Mouse (Mus musculus): ENCODE results near the gene Ccdc173. TPM values are rescaled to one million over a fixed set of nuclear protein-coding genes. Genes with fewer than 3 reads are reported as not detected.

Ccdc173 gene
- polyA plus RNA-seq, 1 experiment from 2014 or later = 2.5 TPM

DNA sequence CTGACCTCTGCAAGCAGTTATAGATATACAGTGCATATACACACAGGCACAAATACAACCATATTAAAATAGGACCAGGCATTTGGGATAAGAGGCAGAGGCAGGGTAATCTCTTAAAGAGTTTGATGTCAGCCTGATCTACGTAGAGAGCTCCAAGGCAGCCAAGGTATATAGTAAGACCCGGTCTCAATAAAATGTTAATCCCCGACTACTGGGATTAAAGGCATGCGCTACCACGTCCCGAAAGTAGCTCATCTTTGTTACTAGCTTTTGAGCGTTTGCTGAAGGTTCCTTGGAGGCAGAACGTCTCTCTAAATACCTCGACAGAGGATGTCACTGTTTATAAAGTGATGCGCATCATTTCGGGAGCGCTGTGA is 67.1 kb downstream of the Ccdc173 start, which contains the start of gene Ppig:
Gene Ppig, plus strand, starts transcription at position 273 of the 377 bp plus-strand sequence.
- no peak for ATAC-seq (ENCODE audit: insufficient number of reproducible peaks, insufficient read depth, low FRiP score, low read depth)
- Histone ChIP-seq H3K9ac (replicated peaks; ENCODE audit: low read depth, low read length) (peak within 1 kb of the TSS; percentile 87), H3K4me1 (ENCODE audit: control insufficient read depth, insufficient read depth, low read length) (peaks cover 7% of the 10 kb centered on the region; the same call in 1 of the 2 replicates), H3K4me2 (replicated peaks; ENCODE audit: low read depth, low read length) (peak within 1 kb of the TSS; percentile 64), H3K9me3 (ENCODE audit: control insufficient read depth, low read depth, low read length) (no peaks in the 10 kb centered on the region), H3K27me3 (ENCODE audit: control insufficient read depth, insufficient read depth, low read length) (no peaks in the 10 kb centered on the region), H3K27ac (ENCODE audit: low read length) (peak within 1 kb of the TSS; percentile 79), H3K36me3 (ENCODE audit: control insufficient read depth, insufficient read depth, low read length) (no peaks in the 10 kb centered on the region; the same call in 1 of the 2 replicates), H3K4me3 (ENCODE audit: low read depth, low read length) (peak within 1 kb of the TSS; percentile 91)
- WGBS = 4% methylated on average over 12 of the region's 12 CpGs

DNA sequence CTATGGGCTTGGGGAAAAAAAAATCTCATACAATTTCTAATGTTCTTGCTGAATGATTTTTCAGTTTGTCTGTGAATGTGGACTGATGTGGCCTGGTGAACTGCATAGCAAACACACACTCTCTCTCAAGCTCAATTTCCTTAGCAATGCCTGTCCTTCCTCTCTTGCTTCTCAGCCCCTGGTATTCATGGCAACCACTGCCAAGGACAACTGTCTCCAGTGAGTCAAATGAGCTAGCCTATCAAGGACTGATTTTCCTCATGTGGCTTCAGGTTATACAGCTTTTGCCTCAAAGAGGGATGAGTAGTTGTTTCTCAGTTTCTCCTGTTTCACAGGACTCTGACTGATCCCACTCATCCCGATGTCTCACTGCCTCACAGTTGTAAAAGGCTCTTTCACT is 70.3 kb downstream of the Ccdc173 start:
- H3K27ac ChIP-seq (ENCODE audit: low read length) = no peak overlapping the region
- 80% methylated on average over 1 of the region's 1 CpGs for WGBS
- no peak overlapping the region for H3K4me2 ChIP-seq (replicated peaks; ENCODE audit: low read depth, low read length)
- no peaks in the 10 kb centered on the region; the same call in 1 of the 2 replicates for H3K4me1 ChIP-seq (ENCODE audit: control insufficient read depth, insufficient read depth, low read length)
- no peak for ATAC-seq (ENCODE audit: insufficient number of reproducible peaks, insufficient read depth, low FRiP score, low read depth)
- H3K9ac ChIP-seq (replicated peaks; ENCODE audit: low read depth, low read length) = no peak overlapping the region
- no peaks in the 10 kb centered on the region for H3K27me3 ChIP-seq (ENCODE audit: control insufficient read depth, insufficient read depth, low read length)
- H3K4me3 ChIP-seq (ENCODE audit: low read depth, low read length) = no peak overlapping the region
- H3K36me3 ChIP-seq (ENCODE audit: control insufficient read depth, insufficient read depth, low read length) = no peaks in the 10 kb centered on the region
- H3K9me3 ChIP-seq (ENCODE audit: control insufficient read depth, low read depth, low read length) = no peaks in the 10 kb centered on the region

DNA sequence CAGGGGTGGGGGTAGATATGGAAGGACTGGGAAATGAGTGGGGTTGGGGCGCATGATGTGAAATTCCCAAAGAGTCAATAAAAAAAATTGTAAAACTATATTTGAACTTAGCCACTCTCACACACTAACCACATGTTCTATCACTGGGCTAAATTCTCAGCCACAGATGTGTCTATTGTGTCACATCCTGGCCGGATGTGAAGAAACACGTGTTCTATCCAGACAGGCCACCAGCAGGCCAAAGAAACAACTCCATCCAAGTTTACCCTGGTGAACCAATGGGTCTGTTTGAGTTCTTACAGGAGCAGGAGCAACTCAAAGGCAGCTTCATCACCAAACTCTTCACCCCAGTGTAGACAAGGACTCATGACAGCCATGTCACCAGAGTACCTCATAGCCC is 72.9 kb downstream of the Ccdc173 start:
- no peaks in the 10 kb centered on the region for H3K36me3 ChIP-seq (ENCODE audit: control insufficient read depth, insufficient read depth, low read length)
- no peak overlapping the region for H3K9ac ChIP-seq (replicated peaks; ENCODE audit: low read depth, low read length)
- whole genome bisulfite sequencing = 69% methylated on average over 3 of the region's 3 CpGs
- H3K4me3 ChIP-seq (ENCODE audit: low read depth, low read length) = no peak overlapping the region
- no peak overlapping the region for H3K4me2 ChIP-seq (replicated peaks; ENCODE audit: low read depth, low read length)
- no peaks in the 10 kb centered on the region for H3K27me3 ChIP-seq (ENCODE audit: control insufficient read depth, insufficient read depth, low read length)
- H3K9me3 ChIP-seq (ENCODE audit: control insufficient read depth, low read depth, low read length) = no peaks in the 10 kb centered on the region
- no peaks in the 10 kb centered on the region for H3K4me1 ChIP-seq (ENCODE audit: control insufficient read depth, insufficient read depth, low read length)
- no peak for ATAC-seq (ENCODE audit: insufficient number of reproducible peaks, insufficient read depth, low FRiP score, low read depth)
- H3K27ac ChIP-seq (ENCODE audit: low read length) = no peak overlapping the region

DNA sequence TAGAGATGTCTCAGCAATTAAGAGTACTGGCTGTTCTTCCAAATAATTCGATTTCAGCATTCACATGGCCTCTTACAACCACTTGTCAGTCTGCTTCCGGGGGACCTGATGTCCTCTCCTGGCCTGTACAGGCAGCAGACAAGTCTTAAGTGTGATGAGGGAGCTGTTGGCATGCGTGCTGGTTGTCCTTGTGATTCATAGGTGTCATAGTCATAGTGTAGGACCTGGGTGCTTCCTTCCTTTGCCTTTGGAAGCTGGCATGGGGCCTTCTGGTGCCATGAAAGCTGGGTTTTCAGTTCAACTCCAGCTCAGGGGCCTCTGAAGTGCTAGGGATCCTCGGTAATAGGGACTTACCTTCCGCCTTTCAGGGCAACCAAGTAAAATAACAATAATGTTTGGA is 75.2 kb downstream of the Ccdc173 start:
- Histone ChIP-seq H3K27me3 (ENCODE audit: control insufficient read depth, insufficient read depth, low read length) (no peaks in the 10 kb centered on the region), H3K4me3 (ENCODE audit: low read depth, low read length) (no peak overlapping the region), H3K9me3 (ENCODE audit: control insufficient read depth, low read depth, low read length) (no peaks in the 10 kb centered on the region), H3K9ac (replicated peaks; ENCODE audit: low read depth, low read length) (no peak overlapping the region), H3K36me3 (ENCODE audit: control insufficient read depth, insufficient read depth, low read length) (no peaks in the 10 kb centered on the region), H3K4me1 (ENCODE audit: control insufficient read depth, insufficient read depth, low read length) (no peaks in the 10 kb centered on the region), H3K4me2 (replicated peaks; ENCODE audit: low read depth, low read length) (no peak overlapping the region), H3K27ac (ENCODE audit: low read length) (no peak overlapping the region)
- WGBS = 82% methylated on average over 5 of the region's 5 CpGs
- ATAC-seq (ENCODE audit: insufficient number of reproducible peaks, insufficient read depth, low FRiP score, low read depth) = no peak

DNA sequence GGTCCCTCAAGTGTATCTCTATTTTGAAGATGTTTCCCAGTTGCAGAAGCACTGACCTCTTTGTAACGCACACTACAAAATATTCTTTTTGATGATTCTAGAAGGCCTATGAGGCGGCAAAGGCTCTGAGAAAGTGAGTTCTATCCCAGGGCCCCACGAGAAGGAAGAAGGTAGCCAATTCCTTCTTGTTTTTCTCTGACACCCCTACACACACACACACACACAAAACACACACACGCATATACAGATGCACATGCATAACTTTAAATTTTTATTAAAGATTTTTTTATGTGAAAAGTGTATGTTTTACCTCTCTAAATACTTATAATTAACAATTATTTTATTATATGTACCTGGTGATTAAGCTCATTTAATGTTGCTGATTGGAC is 75.8 kb downstream of the Ccdc173 start:
- peak overlapping the region; percentile 58; the same call in 1 of the 2 replicates for H3K4me2 ChIP-seq (replicated peaks; ENCODE audit: low read depth, low read length)
- peak overlapping the region; percentile 87 for H3K4me3 ChIP-seq (ENCODE audit: low read depth, low read length)
- H3K36me3 ChIP-seq (ENCODE audit: control insufficient read depth, insufficient read depth, low read length) = no peaks in the 10 kb centered on the region
- H3K9ac ChIP-seq (replicated peaks; ENCODE audit: low read depth, low read length) = no peak overlapping the region
- no peak for ATAC-seq (ENCODE audit: insufficient number of reproducible peaks, insufficient read depth, low FRiP score, low read depth)
- H3K27ac ChIP-seq (ENCODE audit: low read length) = no peak overlapping the region
- no peaks in the 10 kb centered on the region for H3K27me3 ChIP-seq (ENCODE audit: control insufficient read depth, insufficient read depth, low read length)
- 28% methylated on average over 4 of the region's 4 CpGs for WGBS
- H3K4me1 ChIP-seq (ENCODE audit: control insufficient read depth, insufficient read depth, low read length) = no peaks in the 10 kb centered on the region
- H3K9me3 ChIP-seq (ENCODE audit: control insufficient read depth, low read depth, low read length) = no peaks in the 10 kb centered on the region

DNA sequence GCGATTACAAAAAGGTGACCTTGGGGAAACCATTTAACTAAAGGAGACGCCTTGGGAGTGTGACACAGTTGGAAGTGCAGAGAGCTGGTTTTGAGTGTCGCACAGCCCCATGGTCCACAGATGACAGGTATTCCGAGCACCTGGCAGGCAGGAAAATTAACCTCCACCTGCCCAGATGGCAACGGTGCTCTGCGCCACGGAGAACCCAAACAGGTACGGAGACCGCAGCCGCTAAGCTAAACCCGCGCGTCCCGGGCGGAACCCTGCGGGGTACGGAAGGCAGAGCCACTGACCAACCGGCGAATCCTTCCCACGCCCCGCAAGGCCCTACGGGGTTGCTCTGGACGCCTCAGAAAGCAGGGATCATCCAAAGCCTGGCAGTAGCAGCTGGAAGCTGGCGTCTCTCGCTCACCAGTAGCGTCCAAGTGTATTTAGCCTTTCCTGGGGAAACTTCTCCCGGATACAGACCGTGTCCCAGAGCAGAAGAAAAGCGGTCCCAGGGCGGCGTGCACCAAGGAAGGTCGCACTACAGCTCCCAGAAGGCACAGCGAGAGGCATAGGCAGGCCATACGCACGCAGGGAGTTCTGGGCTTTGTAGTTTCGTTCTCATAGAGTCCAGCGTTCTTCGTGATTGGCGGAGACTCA is 76.3 kb downstream of the Ccdc173 start, which contains the start of gene Fastkd1:
Gene Fastkd1, minus strand, starts transcription at position 536 of the 645 bp plus-strand sequence.
- Histone ChIP-seq H3K4me2 (replicated peaks; ENCODE audit: low read depth, low read length) (peak within 1 kb of the TSS; percentile 58), H3K4me3 (ENCODE audit: low read depth, low read length) (peak within 1 kb of the TSS; percentile 87), H3K27me3 (ENCODE audit: control insufficient read depth, insufficient read depth, low read length) (no peaks in the 10 kb centered on the region), H3K9ac (replicated peaks; ENCODE audit: low read depth, low read length) (peak within 1 kb of the TSS; percentile 64), H3K27ac (ENCODE audit: low read length) (peak within 1 kb of the TSS; percentile 66), H3K4me1 (ENCODE audit: control insufficient read depth, insufficient read depth, low read length) (no peaks in the 10 kb centered on the region), H3K36me3 (ENCODE audit: control insufficient read depth, insufficient read depth, low read length) (no peaks in the 10 kb centered on the region), H3K9me3 (ENCODE audit: control insufficient read depth, low read depth, low read length) (no peaks in the 10 kb centered on the region)
- peak; percentile 99 for ATAC-seq (ENCODE audit: insufficient number of reproducible peaks, insufficient read depth, low FRiP score, low read depth)
- under 1% methylated on average over 39 of the region's 39 CpGs for WGBS

DNA sequence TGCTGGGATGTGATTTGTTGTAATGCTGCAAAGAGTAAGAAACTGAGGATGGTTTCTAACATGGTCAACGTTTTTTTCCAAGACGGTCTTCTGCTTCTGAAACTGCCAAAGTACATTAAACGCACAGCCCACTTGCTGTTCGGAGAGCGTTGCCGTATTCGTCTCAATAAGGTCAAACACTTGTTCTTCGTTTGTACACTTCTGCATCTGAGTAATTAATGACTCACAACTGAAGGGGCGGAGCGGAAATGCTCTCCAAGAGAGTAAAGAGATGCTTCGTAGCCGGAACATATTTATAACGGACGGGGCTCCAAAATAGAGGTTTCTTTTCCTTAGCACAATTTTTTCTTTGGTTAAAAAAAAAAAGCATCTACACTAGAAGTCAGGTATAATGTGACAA is 77.2 kb downstream of the Ccdc173 start:
- no peak for ATAC-seq (ENCODE audit: insufficient number of reproducible peaks, insufficient read depth, low FRiP score, low read depth)
- Histone ChIP-seq H3K4me3 (ENCODE audit: low read depth, low read length) (no peak overlapping the region), H3K9ac (replicated peaks; ENCODE audit: low read depth, low read length) (no peak overlapping the region), H3K9me3 (ENCODE audit: control insufficient read depth, low read depth, low read length) (no peaks in the 10 kb centered on the region), H3K27ac (ENCODE audit: low read length) (no peak overlapping the region), H3K4me1 (ENCODE audit: control insufficient read depth, insufficient read depth, low read length) (no peaks in the 10 kb centered on the region), H3K36me3 (ENCODE audit: control insufficient read depth, insufficient read depth, low read length) (peaks cover under 1% of the 10 kb centered on the region; the same call in 1 of the 2 replicates), H3K27me3 (ENCODE audit: control insufficient read depth, insufficient read depth, low read length) (no peaks in the 10 kb centered on the region), H3K4me2 (replicated peaks; ENCODE audit: low read depth, low read length) (no peak overlapping the region)
- WGBS = 84% methylated on average over 14 of the region's 14 CpGs

Measured in stomach, embryonic 14.5 days (tissue).